Mouse (Mus musculus) kidney, adult 2 months (tissue): ENCODE data around the gene Spata31d1b.

Experiments used
- CTCF ChIP-seq: fragments of 200-500 bp; conservative IDR thresholded peaks from 2 replicates; pipeline ENCODE4 v1.5.1; 2011; ENCODE audit warnings: low read depth, mild to moderate bottlenecking, control low read depth, low read length, moderate library complexity, mixed read lengths; ENCODE audit not compliant: insufficient read depth, insufficient read length
- POLR2A ChIP-seq: fragments of 200-500 bp; IDR thresholded peaks from one replicate; pipeline ENCODE4 v1.6.1; 2011; ENCODE audit warnings: low read depth, low read length, control low read depth

- TF ChIP-seq CTCF (no peak), POLR2A (no peak)
These were observed 13.0 kb upstream of the Spata31d1b start for GRCm38 (mm10) chr13:59699131-59699530.
